Comparison of ENCODE assay signal across 16 mouse cellular contexts in genomic region chr4:123637136-123637535, GRCm38 (mm10). TPM values are rescaled to one million over a fixed set of nuclear protein-coding genes. Genes with fewer than 3 reads are reported as not detected.
DNase-seq lines count a peak whose midpoint lies in the region; ATAC-seq and TF ChIP-seq lines count a peak whose summit lies in the region.
"Had no signal": no experiment of that assay in that cellular context is flagged by ENCODE, and none has a peak within 500 bp of the region (broad histone marks: within the 10 kb centered on the region; RNA-seq: fewer than 3 reads in every experiment).

No protein-coding gene starts in this region.

- WGBS in hindbrain, embryonic 15.5 days, result 88% methylated on average over 6 of the region's 6 CpGs
- 89% methylated on average over 6 of the region's 6 CpGs for WGBS in hindbrain, embryonic 10.5 days
- 36% methylated on average over 6 of the region's 6 CpGs for WGBS in large intestine, adult 2 months
- 96% methylated on average over 6 of the region's 6 CpGs for WGBS in midbrain, embryonic 13.5 days

- 0 out of 2 replicates have a peak, but pooled peaks have one; percentile 40 for ATAC-seq in hindbrain, embryonic 15.5 days (ENCODE audit: low FRiP score, low read depth)
- ATAC-seq in midbrain, embryonic 13.5 days, result no peak
- ATAC-seq: forebrain, embryonic 14.5 days had no signal

- peaks cover 11% of the 10 kb centered on the region; the same call in 1 of the 2 replicates for H3K4me1 ChIP-seq in hindbrain, embryonic 15.5 days (replicated peaks)
- H3K4me1 ChIP-seq in hindbrain, embryonic 10.5 days (replicated peaks), result peaks cover 13% of the 10 kb centered on the region; the same call in 1 of the 2 replicates
- peaks cover 2% of the 10 kb centered on the region for H3K4me1 ChIP-seq in ES-Bruce4 (ENCODE audit: control insufficient read depth, insufficient read depth, low read length)
- H3K4me1 ChIP-seq in midbrain, embryonic 13.5 days (replicated peaks), result no peaks in the 10 kb centered on the region

- H3K9ac ChIP-seq in hindbrain, embryonic 15.5 days, result no peak overlapping the region
- no peak overlapping the region for H3K9ac ChIP-seq in ES-Bruce4 (ENCODE audit: low read depth, poor library complexity, severe bottlenecking)
- no peak overlapping the region for H3K9ac ChIP-seq in midbrain, embryonic 13.5 days (replicated peaks)
- H3K9ac ChIP-seq: hindbrain, embryonic 14.5 days; limb, embryonic 13.5 days had no signal

- H3K27me3 ChIP-seq in hindbrain, embryonic 15.5 days, result no peaks in the 10 kb centered on the region
- no peaks in the 10 kb centered on the region for H3K27me3 ChIP-seq in hindbrain, embryonic 10.5 days (ENCODE audit: insufficient read depth, poor library complexity, severe bottlenecking)
- no peaks in the 10 kb centered on the region for H3K27me3 ChIP-seq in ES-Bruce4 (ENCODE audit: control insufficient read depth, insufficient read depth, low read length, poor library complexity, severe bottlenecking)
- no peaks in the 10 kb centered on the region for H3K27me3 ChIP-seq in midbrain, embryonic 13.5 days
- H3K27me3 ChIP-seq: limb, embryonic 13.5 days had no signal

- H3K4me2 ChIP-seq in hindbrain, embryonic 15.5 days, result no peak overlapping the region
- H3K4me2 ChIP-seq in midbrain, embryonic 13.5 days (replicated peaks), result no peak overlapping the region
- H3K4me2 ChIP-seq: hindbrain, embryonic 14.5 days; limb, embryonic 13.5 days had no signal

- no peaks in the 10 kb centered on the region for H3K9me3 ChIP-seq in hindbrain, embryonic 15.5 days
- peaks cover 6% of the 10 kb centered on the region for H3K9me3 ChIP-seq in hindbrain, embryonic 10.5 days
- H3K9me3 ChIP-seq in ES-Bruce4 (replicated peaks; ENCODE audit: control insufficient read depth, insufficient read depth, low read length, poor library complexity, severe bottlenecking), result no peaks in the 10 kb centered on the region
- H3K9me3 ChIP-seq in midbrain, embryonic 13.5 days, result peaks cover 3% of the 10 kb centered on the region; the same call in 1 of the 2 replicates

- no peak for DNase-seq in hindbrain, embryonic 10.5 days (ENCODE audit: low spot score)
- peak; percentile 92 for DNase-seq in large intestine, adult 2 months (ENCODE audit: low read depth, low spot score)
- DNase-seq in lung, postnatal 36 days, result peak; percentile 84
- no peak for DNase-seq in left cerebral cortex, adult 2 months (ENCODE audit: extremely low spot score in 1 of 2, low spot score in 2 of 2)
- no peak for DNase-seq in gastrocnemius, postnatal 36 days
- DNase-seq: cerebellum, adult 11 months; heart, adult 18-20 months; kidney, adult 9 months; kidney, postnatal 4 days; layer of hippocampus, postnatal 36 days had no signal

- H3K27ac ChIP-seq in hindbrain, embryonic 15.5 days (replicated peaks), result 0 out of 2 replicates have a peak overlapping the region, but pooled peaks have one; percentile 27
- H3K27ac ChIP-seq in hindbrain, embryonic 10.5 days, result no peak overlapping the region
- peak overlapping the region; percentile 87 for H3K27ac ChIP-seq in ES-Bruce4 (ENCODE audit: insufficient read depth, low read length)
- H3K27ac ChIP-seq in left cerebral cortex, adult 2 months, result no peak overlapping the region
- H3K27ac ChIP-seq in midbrain, embryonic 13.5 days, result no peak overlapping the region
- H3K27ac ChIP-seq: hindbrain, embryonic 14.5 days; limb, embryonic 13.5 days had no signal

- TF ChIP-seq CTCF in ES-Bruce4 (IDR thresholded peaks at IDR 0.05; ENCODE audit: low read depth, low read length), result no peak
- TF ChIP-seq CTCF in left cerebral cortex, adult 2 months (IDR thresholded peaks at IDR 0.05), result no peak

- intact Hi-C loops in left cerebral cortex, adult 2 months (cut with DNase I), result no loop called here
- intact Hi-C loops in gastrocnemius, postnatal 36 days (cut with DNase I), result no loop called here

- H3K4me3 ChIP-seq in hindbrain, embryonic 15.5 days, result no peak overlapping the region
- no peak overlapping the region for H3K4me3 ChIP-seq in hindbrain, embryonic 10.5 days
- H3K4me3 ChIP-seq in ES-Bruce4 (ENCODE audit: low read depth, low read length), result no peak overlapping the region
- H3K4me3 ChIP-seq in left cerebral cortex, adult 2 months, result no peak overlapping the region
- H3K4me3 ChIP-seq in midbrain, embryonic 13.5 days (replicated peaks), result no peak overlapping the region
- H3K4me3 ChIP-seq: limb, embryonic 13.5 days had no signal

- TF ChIP-seq POLR2A in ES-Bruce4 (IDR thresholded peaks at IDR 0.05; ENCODE audit: insufficient read depth, low read length), result no peak

- peak; percentile 79 for TF ChIP-seq EP300 in ES-Bruce4 (IDR thresholded peaks at IDR 0.05; ENCODE audit: insufficient read depth, low read depth, low read length)

- H3K36me3 ChIP-seq in hindbrain, embryonic 15.5 days, result no peaks in the 10 kb centered on the region
- peaks cover 24% of the 10 kb centered on the region for H3K36me3 ChIP-seq in hindbrain, embryonic 10.5 days
- H3K36me3 ChIP-seq in ES-Bruce4 (ENCODE audit: control insufficient read depth, insufficient read depth, low read length, poor library complexity, severe bottlenecking), result no peaks in the 10 kb centered on the region; the same call in 1 of the 2 replicates
- H3K36me3 ChIP-seq in midbrain, embryonic 13.5 days, result peaks cover 4% of the 10 kb centered on the region; the same call in 1 of the 2 replicates

RNA-seq across cellular contexts. Expression of gene Macf1, which starts 47.0 kb away (rescaled TPM):
- 69.2 and 71.9 TPM in 2 replicates for polyA plus RNA-seq in hindbrain, embryonic 15.5 days (2015; fragmentation: Nextera tagmentation; extraction: Ambion mirVana)
- 36.5 and 42.3 TPM in 2 replicates for polyA plus RNA-seq in hindbrain, embryonic 10.5 days (2016; fragmentation: Nextera tagmentation; extraction: Ambion mirVana)
- 251 and 257 TPM in 2 replicates for polyA plus RNA-seq in ES-Bruce4 (2011; ENCODE audit: insufficient read depth, insufficient read length, low read depth, missing spikeins)
- 23.4 and 30.4 TPM in 2 replicates for polyA plus RNA-seq in large intestine, adult 2 months (2012; rRNA removed)
- 100 to 1,000 TPM; 242 to 255 TPM for total RNA-seq in left cerebral cortex, adult 2 months (2021)
- polyA plus RNA-seq in midbrain, embryonic 13.5 days (2015; fragmentation: Nextera tagmentation; extraction: Ambion mirVana), result 74.9 and 75.4 TPM in 2 replicates
- 10 to 100 TPM; 49.0 to 51.9 TPM for total RNA-seq in gastrocnemius, postnatal 36 days (2021)

Comparison
In these comparisons a context has a peak if more than half of its experiments do, and no peak if none do; other contexts are left out.
1. H3K27ac ChIP-seq: peak in hindbrain, embryonic 15.5 days (single experiment) and ES-Bruce4 (single experiment); none in hindbrain, embryonic 10.5 days (single experiment), left cerebral cortex, adult 2 months (single experiment) and midbrain, embryonic 13.5 days (single experiment).
2. DNase-seq: peak in large intestine, adult 2 months (single experiment) and lung, postnatal 36 days (single experiment); none in hindbrain, embryonic 10.5 days (single experiment), left cerebral cortex, adult 2 months (0 of 2) and gastrocnemius, postnatal 36 days (0 of 2).